Mouse (Mus musculus) thymus, adult 18-20 months (tissue): Measurements from ENCODE around the gene Mt1.

Experiments used
- DNase-seq, 2 experiments: peaks; one replicate each; pipeline ENCODE4 v3.0.0; 2022; ENCODE audit warnings: mixed read lengths in 2 of 2

Gene Mt1

GRCm38 (mm10) chr8:94173848-94174403, 5.0 kb upstream of the Mt1 start:
- no peak for DNase-seq

GRCm38 (mm10) chr8:94174619-94175213, 4.2 kb upstream of the Mt1 start:
- DNase-seq = no peak

- DNase-seq = no peak
Observed at GRCm38 (mm10) chr8:94177716-94178390, 1.0 kb upstream of the Mt1 start.

- DNase-seq = no peak
Observed at GRCm38 (mm10) chr8:94179713-94180560, 1.1 kb downstream of the Mt1 start.

- no peak for DNase-seq
Observed at GRCm38 (mm10) chr8:94180561-94180908, 1.7 kb downstream of the Mt1 start.

GRCm38 (mm10) chr8:94182055-94182929, 3.4 kb downstream of the Mt1 start:
- DNase-seq = no peak

GRCm38 (mm10) chr8:94183117-94183516, 4.2 kb downstream of the Mt1 start:
- peak; percentile 34 to 41 for DNase-seq

- no peak for DNase-seq
Observed at GRCm38 (mm10) chr8:94184357-94184843, 5.5 kb downstream of the Mt1 start.

- no peak for DNase-seq
Observed at GRCm38 (mm10) chr8:94185791-94186190, 6.9 kb downstream of the Mt1 start.

GRCm38 (mm10) chr8:94186542-94186941, 7.7 kb downstream of the Mt1 start:
- peak; percentile 64 to 68 for DNase-seq

GRCm38 (mm10) chr8:94187290-94188002, 8.6 kb downstream of the Mt1 start:
- no peak for DNase-seq

GRCm38 (mm10) chr8:94189275-94190031, 10.6 kb downstream of the Mt1 start:
- DNase-seq = no peak

- DNase-seq = peak; percentile 69 to 78
Observed at GRCm38 (mm10) chr8:94191101-94191691, 12.3 kb downstream of the Mt1 start.

- DNase-seq = no peak
Observed at GRCm38 (mm10) chr8:94192926-94193325, 14.0 kb downstream of the Mt1 start.

GRCm38 (mm10) chr8:94194591-94195223, 15.8 kb downstream of the Mt1 start:
- no peak for DNase-seq

- no peak for DNase-seq
Observed at GRCm38 (mm10) chr8:94199202-94199869, 20.5 kb downstream of the Mt1 start.

GRCm38 (mm10) chr8:94204043-94204442, 25.2 kb downstream of the Mt1 start:
- no peak for DNase-seq

- DNase-seq = no peak
Observed at GRCm38 (mm10) chr8:94205736-94206135, 26.9 kb downstream of the Mt1 start.

- DNase-seq = no peak
Observed at GRCm38 (mm10) chr8:94206256-94206655, 27.4 kb downstream of the Mt1 start.
